ENCODE assay signal across 9 mouse cellular contexts in the genomic region with DNA sequence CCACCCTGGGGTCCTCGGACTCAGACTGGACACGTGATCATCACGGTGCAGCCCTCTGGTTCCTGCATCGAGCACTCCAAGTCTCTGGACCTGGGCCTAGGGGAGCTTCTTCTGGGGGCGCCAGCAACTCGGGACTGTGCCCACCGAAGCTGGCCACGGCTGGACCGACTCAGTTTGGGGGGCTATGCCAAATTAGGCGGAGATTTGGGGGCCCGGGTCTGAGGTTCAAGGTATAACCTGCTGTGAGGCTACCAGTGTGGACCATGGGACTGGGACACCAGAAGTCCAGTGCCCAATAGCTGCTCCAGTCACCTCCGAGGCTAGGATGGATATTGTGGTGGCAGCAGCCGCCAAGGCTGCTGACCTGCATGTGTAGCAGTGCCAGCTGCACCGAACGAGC. TPM values are rescaled to one million over a fixed set of nuclear protein-coding genes. Genes with fewer than 3 reads are reported as not detected.
DNase-seq lines count a peak whose midpoint lies in the region; ATAC-seq lines count a peak whose summit lies in the region.
"Had no signal": no experiment of that assay in that cellular context is flagged by ENCODE, and none has a peak within 500 bp of the region (broad histone marks: within the 10 kb centered on the region; RNA-seq: fewer than 3 reads in every experiment).

No protein-coding gene starts in this region.

- no peak for ATAC-seq in lung, embryonic 15.5 days (ENCODE audit: borderline replicate concordance, extremely low read depth, low FRiP score, low TSS enrichment)
- no peak for ATAC-seq in forebrain, embryonic 14.5 days
- no peak for ATAC-seq in limb, embryonic 15.5 days (ENCODE audit: insufficient number of reproducible peaks, low FRiP score, low TSS enrichment, low read depth)
- ATAC-seq in stomach, embryonic 14.5 days (ENCODE audit: insufficient number of reproducible peaks, insufficient read depth, low FRiP score, low read depth), result no peak

- peaks cover 61% of the 10 kb centered on the region for H3K27me3 ChIP-seq in lung, embryonic 15.5 days
- H3K27me3 ChIP-seq in forebrain, embryonic 14.5 days (replicated peaks; ENCODE audit: control insufficient read depth, insufficient read depth, low read length), result peaks cover 65% of the 10 kb centered on the region
- H3K27me3 ChIP-seq in limb, embryonic 15.5 days, result peaks cover 15% of the 10 kb centered on the region
- peaks cover 15% of the 10 kb centered on the region for H3K27me3 ChIP-seq in stomach, embryonic 14.5 days (ENCODE audit: control insufficient read depth, insufficient read depth, low read length)

- no peak overlapping the region for H3K27ac ChIP-seq in lung, embryonic 15.5 days
- no peak overlapping the region for H3K27ac ChIP-seq in forebrain, embryonic 14.5 days (ENCODE audit: low read depth, low read length)
- H3K27ac ChIP-seq in limb, embryonic 15.5 days, result no peak overlapping the region
- no peak overlapping the region for H3K27ac ChIP-seq in stomach, embryonic 14.5 days (ENCODE audit: low read length)

- peaks cover 12% of the 10 kb centered on the region for H3K36me3 ChIP-seq in lung, embryonic 15.5 days
- peaks cover 21% of the 10 kb centered on the region for H3K36me3 ChIP-seq in forebrain, embryonic 14.5 days (ENCODE audit: control insufficient read depth, insufficient read depth, low read length)
- H3K36me3 ChIP-seq in limb, embryonic 15.5 days, result peaks cover 26% of the 10 kb centered on the region
- peaks cover 9% of the 10 kb centered on the region; the same call in 1 of the 2 replicates for H3K36me3 ChIP-seq in stomach, embryonic 14.5 days (ENCODE audit: control insufficient read depth, insufficient read depth, low read length)

- peaks cover 47% of the 10 kb centered on the region for H3K4me1 ChIP-seq in lung, embryonic 15.5 days
- H3K4me1 ChIP-seq in forebrain, embryonic 14.5 days (ENCODE audit: control insufficient read depth, insufficient read depth, low read length), result peaks cover 17% of the 10 kb centered on the region
- H3K4me1 ChIP-seq in limb, embryonic 15.5 days, result peaks cover 84% of the 10 kb centered on the region
- peaks cover 29% of the 10 kb centered on the region for H3K4me1 ChIP-seq in stomach, embryonic 14.5 days (ENCODE audit: control insufficient read depth, insufficient read depth, low read length)

- 58% methylated on average over 15 of the region's 15 CpGs for WGBS in lung, embryonic 15.5 days
- 66% methylated on average over 15 of the region's 15 CpGs for WGBS in forebrain, embryonic 14.5 days
- 57% methylated on average over 15 of the region's 15 CpGs for WGBS in limb, embryonic 15.5 days
- 62% methylated on average over 15 of the region's 15 CpGs for WGBS in stomach, embryonic 14.5 days

- DNase-seq in lung, adult 18-20 months, result no peak
- DNase-seq in forebrain, embryonic 14.5 days (ENCODE audit: low spot score), result no peak
- DNase-seq in layer of hippocampus, adult 18-20 months (ENCODE audit: low spot score in 2 of 2), result no peak
- no peak for DNase-seq in cerebellum, adult 18-20 months
- DNase-seq in cerebellum, adult 11-12 months, result no peak
- DNase-seq: left cerebral cortex, postnatal 4 days had no signal

- H3K4me2 ChIP-seq in lung, embryonic 15.5 days, result peak overlapping the region; percentile 89
- H3K4me2 ChIP-seq in forebrain, embryonic 14.5 days (ENCODE audit: low read length), result no peak overlapping the region
- peak overlapping the region; percentile 82 for H3K4me2 ChIP-seq in limb, embryonic 15.5 days
- H3K4me2 ChIP-seq in stomach, embryonic 14.5 days (replicated peaks; ENCODE audit: low read depth, low read length), result peak overlapping the region; percentile 90

- no peaks in the 10 kb centered on the region for H3K9me3 ChIP-seq in lung, embryonic 15.5 days
- no peaks in the 10 kb centered on the region for H3K9me3 ChIP-seq in forebrain, embryonic 14.5 days (replicated peaks; ENCODE audit: control insufficient read depth, low read length)
- H3K9me3 ChIP-seq in limb, embryonic 15.5 days, result no peaks in the 10 kb centered on the region
- H3K9me3 ChIP-seq in stomach, embryonic 14.5 days (ENCODE audit: control insufficient read depth, low read depth, low read length), result no peaks in the 10 kb centered on the region

- no peak overlapping the region for H3K9ac ChIP-seq in lung, embryonic 15.5 days
- H3K9ac ChIP-seq in forebrain, embryonic 14.5 days (ENCODE audit: low read length), result no peak overlapping the region
- peak overlapping the region; percentile 79 for H3K9ac ChIP-seq in limb, embryonic 15.5 days
- 0 out of 2 replicates have a peak overlapping the region, but pooled peaks have one; percentile 46 for H3K9ac ChIP-seq in stomach, embryonic 14.5 days (replicated peaks; ENCODE audit: low read depth, low read length)

- peak overlapping the region; percentile 65 for H3K4me3 ChIP-seq in lung, embryonic 15.5 days
- peak overlapping the region; percentile 42; the same call in 1 of the 2 replicates for H3K4me3 ChIP-seq in forebrain, embryonic 14.5 days (ENCODE audit: low read depth, low read length)
- peak overlapping the region; percentile 68 for H3K4me3 ChIP-seq in limb, embryonic 15.5 days
- peak overlapping the region; percentile 56 for H3K4me3 ChIP-seq in stomach, embryonic 14.5 days (ENCODE audit: low read depth, low read length)

RNA-seq across cellular contexts. Expression of a gene that starts 0.8 kb away (rescaled TPM):
- 1.1 and 1.2 TPM in 2 replicates for polyA plus RNA-seq in lung, embryonic 15.5 days (2015; fragmentation: Nextera tagmentation; extraction: Ambion mirVana)
- not detected in 2 replicates for polyA plus RNA-seq in forebrain, embryonic 14.5 days (2014; fragmentation: Nextera tagmentation; extraction: Ambion mirVana)
- 3.3 and 3.9 TPM in 2 replicates for polyA plus RNA-seq in limb, embryonic 15.5 days (2015; fragmentation: Nextera tagmentation; extraction: Ambion mirVana)
- polyA plus RNA-seq in stomach, embryonic 14.5 days (2014; fragmentation: Nextera tagmentation; extraction: Ambion mirVana), result 0.71 and 1.4 TPM in 2 replicates
- total RNA-seq in layer of hippocampus, adult 18-20 months (2021), result 1 to 10 TPM; 1.2 to 1.3 TPM

RNA-seq across cellular contexts. Expression of a gene that starts 49.0 kb away (rescaled TPM):
- polyA plus RNA-seq in lung, embryonic 15.5 days (2015; fragmentation: Nextera tagmentation; extraction: Ambion mirVana), result 117 and 119 TPM in 2 replicates
- 109 and 132 TPM in 2 replicates for polyA plus RNA-seq in forebrain, embryonic 14.5 days (2014; fragmentation: Nextera tagmentation; extraction: Ambion mirVana)
- polyA plus RNA-seq in limb, embryonic 15.5 days (2015; fragmentation: Nextera tagmentation; extraction: Ambion mirVana), result 97.7 and 99.5 TPM in 2 replicates
- 95.3 and 104 TPM in 2 replicates for polyA plus RNA-seq in stomach, embryonic 14.5 days (2014; fragmentation: Nextera tagmentation; extraction: Ambion mirVana)
- total RNA-seq in layer of hippocampus, adult 18-20 months (2021), result 10 to 100 TPM; 71.4 to 71.5 TPM

Comparison
In these comparisons a context has a peak if more than half of its experiments do, and no peak if none do; other contexts are left out.
1. H3K9ac ChIP-seq: peak in limb, embryonic 15.5 days (single experiment) and stomach, embryonic 14.5 days (single experiment); none in lung, embryonic 15.5 days (single experiment) and forebrain, embryonic 14.5 days (single experiment).
2. Peak in every context shown above with its lines, with median percentiles within 50 percentile points of each other: H3K4me3 ChIP-seq.